Mouse (Mus musculus): ENCODE measurements at regions not wholly inside any gene's neighbourhood (a gene's known extent, or its start where the extent isn't known, plus 50 kb on each side); places are given as distances from the start of the nearest gene placed in this dataset.

DNA sequence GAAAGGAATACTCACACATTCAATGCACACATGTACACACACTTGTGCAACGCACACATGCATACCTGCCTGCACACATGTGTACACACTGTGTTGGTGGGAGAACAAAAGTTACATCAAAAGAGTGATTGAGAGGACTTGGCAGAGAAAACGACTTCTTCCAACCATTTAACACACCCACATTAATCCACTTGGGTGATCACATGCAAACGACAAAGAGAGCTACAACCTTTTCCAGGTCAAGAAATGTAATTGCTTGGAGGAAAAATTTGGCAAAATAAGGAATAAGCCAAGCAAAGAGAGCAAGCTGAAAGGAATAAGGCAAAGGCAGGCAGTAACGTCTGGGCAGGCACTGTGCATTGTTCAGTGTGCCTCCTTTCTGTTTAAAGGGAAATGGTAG is 67.3 kb downstream of the C1d start:
- DNase-seq: no peak

DNA sequence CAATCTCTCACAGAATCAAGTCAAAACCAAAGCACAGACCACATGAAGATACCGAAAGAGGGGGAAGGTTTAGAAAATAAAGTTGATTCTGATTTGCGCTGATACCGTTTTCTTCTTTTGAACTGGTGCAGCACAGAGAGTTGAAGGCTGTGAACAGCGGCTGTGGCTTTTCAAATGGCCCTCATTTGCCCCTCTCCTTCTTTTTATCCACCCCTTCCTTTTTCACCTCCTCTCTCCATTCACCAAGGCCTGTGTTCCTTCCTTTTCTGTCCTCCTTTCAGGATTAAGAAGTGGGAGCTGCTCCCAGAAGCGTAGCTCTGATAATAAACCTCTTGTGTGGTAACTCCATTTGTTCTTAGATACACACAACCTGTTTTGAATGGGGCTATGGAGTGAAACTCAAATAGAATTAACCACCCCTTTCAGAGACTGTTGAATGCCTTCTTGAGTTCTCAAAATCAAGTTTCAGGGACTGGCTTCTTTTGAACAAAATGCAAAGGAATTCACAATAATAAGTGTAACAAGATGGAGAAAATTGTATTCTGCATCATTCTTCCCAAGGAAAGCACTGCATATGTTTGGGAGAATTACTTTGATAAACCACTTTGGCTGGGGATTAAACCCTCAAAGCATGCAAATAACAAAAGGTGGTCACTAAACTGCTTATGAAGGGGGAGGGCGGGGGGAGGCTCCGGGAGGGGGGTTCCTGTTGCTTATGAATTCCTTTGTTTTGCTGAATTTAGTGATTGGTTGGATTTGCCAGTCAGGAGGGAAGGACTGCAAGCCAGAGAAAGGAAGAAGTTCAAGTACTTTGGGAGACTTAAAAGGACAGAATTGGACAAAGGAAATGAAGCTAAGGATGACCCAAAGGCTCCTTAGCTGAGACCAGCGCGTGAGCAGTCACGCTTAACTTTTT is 68.6 kb downstream of the C1d start:
- no peak for DNase-seq

DNA sequence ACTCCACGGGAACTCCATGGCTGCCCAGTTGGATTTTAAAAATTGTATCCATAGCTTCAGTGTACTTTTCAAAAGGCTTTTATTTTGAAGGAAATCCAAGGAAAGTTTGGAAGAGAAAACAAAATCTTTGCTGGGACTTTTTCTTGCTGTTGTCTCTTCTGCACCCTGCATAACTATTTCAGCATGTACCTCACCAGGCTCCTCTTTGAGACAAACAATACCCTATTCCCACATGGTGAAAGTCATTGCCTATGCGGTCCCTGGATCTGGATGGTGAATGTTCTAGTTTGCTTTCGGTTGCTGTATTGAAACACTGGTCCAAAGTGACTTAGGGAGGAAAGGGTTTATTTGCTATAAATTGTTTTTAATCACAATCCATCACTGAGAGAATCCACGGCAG is 69.3 kb downstream of the C1d start:
- no peak for DNase-seq

DNA sequence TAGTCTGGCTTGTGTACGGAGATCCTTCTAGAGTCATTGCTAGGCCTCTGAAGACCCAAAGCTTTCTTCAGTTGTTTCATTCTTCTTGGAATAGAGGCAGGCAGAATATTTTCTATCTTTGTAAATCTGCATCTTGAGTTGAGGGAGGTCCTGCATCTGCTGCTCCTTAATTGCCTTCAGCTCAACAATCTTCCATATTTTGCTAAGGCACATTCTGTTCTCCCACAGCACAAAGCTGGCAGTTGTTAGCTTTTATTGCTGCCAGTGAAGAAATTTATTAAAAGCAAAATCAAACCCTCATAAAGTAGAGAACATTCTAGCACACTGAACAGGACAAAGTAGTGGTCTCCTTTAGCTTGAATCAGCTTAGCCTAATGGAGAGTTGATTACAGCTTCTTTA is 94.1 kb downstream of the C1d start:
- no peak for DNase-seq

DNA sequence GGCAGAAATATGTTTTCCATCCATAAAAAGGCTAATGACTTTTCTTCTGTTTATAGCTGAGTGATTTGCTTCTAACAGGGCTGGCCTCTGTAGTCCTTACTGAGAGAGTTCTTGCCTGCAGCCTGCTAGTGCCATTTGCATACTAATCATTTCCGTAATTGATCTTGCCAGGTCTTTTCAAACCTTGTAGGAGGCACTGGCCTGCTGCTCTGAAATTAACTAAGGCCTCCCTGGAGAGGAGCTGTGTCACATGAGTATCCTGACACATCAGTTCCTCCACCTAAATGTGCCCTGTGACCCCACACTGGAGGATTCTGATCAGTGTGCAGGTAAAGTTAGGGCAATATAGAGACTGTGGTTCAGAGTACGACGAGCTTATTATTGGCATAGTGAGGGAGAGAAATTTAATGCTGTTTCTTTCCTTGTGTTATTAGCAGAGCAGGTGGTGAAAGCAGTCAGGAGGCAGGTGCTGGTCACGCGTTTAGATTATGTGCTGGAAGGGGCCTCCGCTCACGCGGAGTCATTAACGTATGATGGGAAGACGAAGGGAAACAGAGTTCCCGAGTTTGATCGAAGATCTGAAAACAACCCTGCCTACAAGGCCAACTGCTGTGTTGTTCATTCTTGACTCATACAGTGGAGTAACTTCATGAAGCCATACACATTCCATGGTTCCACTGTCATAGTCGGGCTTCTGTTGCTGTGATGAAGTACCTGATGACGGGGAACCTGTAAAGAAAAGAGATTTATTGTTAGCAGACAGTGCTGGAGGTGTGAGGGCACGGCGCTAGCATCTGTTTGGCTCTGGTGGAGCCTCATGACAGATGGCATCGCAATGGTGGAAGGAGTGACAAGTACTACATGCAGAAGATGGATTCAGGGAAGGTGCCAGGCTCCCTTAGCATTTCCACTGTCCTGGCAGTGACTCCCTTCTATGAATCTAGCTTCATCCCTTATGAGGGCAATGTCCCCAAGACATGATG is 95.1 kb downstream of the C1d start:
- DNase-seq: no peak

DNA sequence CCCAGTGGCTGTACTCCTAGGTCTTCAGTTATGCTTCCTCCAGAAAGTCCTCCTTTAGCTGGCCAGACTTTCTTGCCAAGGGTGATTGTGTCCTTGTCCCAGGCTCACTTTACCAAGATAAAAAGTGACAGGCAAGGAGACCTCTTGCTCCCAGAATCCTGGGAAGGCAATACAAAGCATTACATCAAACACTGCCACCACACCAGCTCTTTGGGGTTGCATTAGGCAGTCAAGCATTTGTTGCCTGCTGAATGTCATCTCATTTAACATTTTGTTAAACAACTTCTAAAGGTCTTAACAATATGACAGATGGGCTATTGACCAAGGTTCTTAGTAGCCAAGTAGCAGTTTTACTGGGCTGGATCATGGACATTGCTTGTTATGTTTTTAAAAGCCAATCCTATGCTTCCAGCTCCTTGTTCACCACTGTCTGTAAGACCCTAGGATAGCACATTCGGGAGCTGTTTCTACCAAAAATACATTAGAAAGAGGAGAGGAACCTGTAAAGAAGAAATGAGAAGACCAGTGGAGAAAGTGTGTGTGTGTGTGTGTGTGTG is 102.4 kb downstream of the C1d start:
- no peak for DNase-seq

DNA sequence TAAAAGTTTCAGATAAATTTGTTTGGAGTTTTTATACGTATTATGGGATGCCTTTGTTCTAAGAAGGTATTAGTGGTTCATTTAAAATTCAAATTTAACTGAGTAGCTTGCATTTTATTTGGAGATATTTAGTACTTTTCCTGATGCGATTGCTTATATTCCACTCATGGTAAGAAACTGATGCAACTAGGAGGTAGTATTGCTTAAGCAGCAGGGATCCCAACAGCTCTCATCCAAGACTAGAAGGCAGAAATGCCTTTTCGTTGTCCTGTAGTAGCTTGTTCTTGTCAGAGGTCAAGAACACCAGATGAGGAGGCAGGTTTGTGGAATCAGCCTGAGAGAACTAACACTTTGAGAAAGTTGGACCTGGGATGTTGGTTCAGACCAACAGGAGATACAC is 120.5 kb downstream of the C1d start:
- DNase-seq: no peak

DNA sequence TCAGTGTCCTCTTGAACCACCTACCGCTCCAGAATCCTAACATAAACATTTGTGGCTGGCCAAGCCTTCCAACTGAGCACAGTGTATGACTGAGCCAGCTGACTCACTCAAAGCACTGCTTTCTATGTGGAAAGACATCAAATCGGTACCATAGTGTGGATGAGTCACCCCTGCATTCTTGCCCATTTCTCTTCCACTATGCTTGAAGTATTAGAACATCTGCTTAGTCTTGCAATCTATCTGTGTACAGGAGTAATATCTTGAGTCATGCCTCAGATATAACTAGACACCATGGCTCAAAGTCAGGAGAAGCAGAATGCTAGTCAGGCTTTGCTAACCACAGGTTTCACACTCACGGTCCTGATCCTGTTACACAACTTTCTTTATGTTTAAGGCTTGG is 129.4 kb downstream of the C1d start:
- no peak for DNase-seq

DNA sequence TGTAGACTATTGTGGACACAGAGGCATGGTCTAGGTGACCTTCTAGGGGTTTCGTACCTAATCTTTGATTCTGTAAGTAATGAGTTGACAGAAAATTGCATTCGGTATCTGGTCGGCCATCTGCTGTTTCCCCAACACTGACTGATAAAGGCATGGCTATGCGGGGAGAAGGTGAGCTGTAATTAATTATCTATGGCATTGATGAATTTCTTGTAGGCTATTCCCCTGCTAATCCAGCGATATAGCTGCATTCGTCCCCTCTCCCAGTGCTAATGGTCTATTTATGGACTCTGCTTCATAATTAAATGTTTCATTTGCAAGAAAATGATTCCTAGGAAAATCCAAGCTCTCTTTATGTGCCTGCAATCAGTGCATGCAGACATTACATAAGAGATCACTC is 136.5 kb downstream of the C1d start:
- DNase-seq: no peak

DNA sequence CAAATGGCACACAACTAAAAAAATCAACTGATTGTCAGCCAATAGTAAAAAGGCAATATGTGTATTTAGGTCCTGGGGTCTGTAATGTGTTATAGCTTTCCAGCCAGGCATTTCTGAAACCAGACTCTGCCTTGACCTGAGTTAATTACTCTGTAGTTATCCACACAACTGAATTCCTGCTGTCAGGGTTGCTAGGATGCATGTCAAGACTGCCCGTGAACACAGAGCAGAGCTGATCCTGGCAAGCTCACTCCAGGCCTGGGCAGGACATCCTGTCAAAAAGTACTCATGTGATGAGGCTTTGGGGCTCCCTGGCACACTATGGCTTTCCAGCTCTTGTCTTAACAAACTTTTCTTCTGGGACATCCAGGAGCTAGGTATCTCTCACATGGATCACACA is 157.2 kb downstream of the C1d start:
- no peak for DNase-seq

DNA sequence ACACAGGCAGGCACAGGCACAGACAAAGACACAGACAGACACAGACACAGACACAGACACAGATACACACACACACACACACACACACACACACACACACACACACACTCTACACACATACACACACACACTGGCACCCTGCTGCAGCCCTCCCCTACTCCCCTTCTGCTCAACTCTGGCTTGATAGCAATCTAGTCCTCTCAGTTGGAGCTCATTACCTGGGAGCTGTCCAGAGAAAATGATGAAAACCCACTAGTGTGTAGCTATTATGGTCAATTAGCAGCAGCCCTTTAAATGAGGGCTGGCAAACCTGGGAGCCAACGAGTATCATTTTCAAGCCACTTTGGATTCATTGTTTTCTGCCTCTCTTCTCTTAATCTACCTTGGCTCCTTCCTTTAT is 157.8 kb downstream of the C1d start:
- DNase-seq: no peak

DNA sequence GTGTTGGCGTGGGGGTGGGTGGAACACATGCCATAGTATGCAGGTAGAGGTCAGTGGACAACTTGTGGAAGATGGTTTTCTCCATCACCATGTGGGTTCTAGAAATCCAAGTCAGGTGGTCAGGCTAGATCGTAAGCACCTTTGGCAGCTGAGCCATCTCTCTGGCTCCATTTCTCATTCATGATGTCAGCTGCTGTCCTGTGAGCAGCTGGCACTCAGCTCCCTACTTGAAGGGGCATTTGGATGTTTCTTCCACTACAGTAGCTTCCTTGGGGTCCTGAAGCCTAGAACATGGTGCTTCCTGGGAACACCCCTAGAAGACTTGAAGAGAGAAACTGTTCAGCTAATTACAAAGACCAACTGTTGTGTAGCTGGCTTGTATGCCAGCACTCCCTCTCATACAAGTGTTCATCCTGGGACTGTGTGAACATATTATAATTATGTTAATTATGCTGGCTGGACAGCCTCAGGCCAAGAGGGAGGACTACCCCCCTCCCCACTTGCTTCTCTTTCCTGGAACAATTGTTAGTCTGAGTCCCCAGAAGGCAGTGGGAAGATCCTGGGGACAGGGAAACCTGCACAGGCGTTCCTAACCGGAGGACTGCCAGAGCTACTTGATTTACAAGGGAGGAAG is 160.4 kb downstream of the C1d start:
- DNase-seq: no peak

DNA sequence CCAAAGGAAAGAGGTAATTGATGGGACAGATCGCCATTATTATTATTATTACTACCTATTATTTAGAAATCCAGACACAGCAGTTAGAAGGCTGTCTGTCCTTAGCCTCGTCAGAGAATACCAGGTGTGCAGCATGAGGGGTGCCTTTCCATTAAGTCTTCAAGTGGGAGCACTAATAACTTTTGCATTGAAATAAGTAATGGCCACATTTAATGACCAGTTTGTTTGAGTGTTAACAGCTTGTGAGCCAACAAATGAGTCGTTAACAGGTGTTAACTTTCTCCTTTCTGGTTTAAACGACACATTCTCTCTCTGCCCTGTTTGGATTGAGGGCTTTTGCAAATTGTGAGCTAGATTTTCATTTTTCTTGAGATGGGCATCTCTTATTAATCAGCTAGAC is 184.8 kb downstream of the C1d start:
- no peak for DNase-seq

DNA sequence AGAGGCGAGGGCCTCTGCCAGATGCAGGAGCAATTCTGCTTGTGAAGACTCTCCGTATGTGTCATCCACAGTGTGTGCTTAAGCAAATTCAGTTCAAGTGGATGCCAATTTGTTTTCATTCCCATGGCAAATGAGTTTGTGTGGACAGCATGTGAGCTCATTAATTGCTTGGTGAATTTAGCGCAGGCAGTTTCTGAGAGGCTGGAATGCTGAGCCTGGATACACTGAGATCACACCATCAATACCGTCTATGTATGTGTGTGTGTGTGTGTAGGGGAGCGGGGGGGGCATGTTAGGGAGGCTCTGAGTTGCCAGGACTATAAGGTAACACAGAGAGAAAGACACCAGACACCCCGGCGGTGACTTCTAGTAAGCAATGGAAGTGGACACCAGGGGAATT is 191.9 kb downstream of the C1d start:
- no peak for DNase-seq

DNA sequence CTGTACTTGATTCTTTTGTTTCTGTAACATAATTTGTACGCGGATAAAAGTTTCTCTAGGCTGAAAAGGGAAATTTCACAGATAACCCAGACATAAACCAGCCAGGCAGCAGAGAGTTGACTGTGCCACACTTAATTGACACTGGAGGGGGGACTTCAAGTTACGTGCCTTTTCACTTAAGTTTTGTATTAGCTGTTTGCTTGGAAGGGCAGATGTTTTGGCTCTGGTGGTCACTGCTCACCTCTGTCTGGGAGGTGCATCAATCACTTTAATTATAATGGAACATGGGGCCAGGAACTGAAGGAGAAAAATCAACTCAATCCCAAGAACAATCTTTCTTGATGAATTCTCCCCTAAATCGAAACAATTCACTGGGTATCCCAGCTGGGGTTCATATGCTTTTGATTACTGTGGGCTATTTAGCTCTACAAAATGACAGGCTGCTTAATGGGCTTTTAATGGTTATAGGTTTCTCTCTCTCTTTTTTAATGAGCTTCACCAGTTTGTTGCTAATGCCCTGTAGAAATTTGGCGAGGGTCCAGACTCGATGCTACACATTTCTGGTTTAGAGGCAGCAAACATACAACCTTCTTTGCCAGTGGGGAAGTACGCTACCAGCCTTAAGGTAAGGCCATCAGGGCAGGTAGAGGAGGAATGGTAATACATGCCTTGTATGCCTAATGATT is 193.1 kb downstream of the C1d start:
- no peak for DNase-seq

DNA sequence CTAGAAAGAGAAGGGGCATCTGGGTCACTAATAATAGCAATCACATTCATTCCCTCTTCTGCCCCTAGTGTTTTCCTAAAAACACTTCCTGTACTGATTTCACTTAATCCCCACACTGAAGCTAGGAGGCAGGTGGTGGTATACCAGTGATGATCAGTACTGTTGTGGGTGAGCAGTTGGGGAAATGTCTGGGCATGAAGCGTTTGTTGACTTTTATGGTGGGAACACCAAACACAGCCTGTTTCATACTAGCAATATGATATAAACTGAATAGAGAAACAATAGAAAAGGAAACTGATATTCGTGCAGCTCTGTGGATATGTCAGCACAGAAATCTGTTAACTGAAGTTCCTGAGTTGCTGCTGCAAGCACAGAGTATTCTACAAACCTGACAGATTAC is 194.1 kb downstream of the C1d start:
- no peak for DNase-seq

DNA sequence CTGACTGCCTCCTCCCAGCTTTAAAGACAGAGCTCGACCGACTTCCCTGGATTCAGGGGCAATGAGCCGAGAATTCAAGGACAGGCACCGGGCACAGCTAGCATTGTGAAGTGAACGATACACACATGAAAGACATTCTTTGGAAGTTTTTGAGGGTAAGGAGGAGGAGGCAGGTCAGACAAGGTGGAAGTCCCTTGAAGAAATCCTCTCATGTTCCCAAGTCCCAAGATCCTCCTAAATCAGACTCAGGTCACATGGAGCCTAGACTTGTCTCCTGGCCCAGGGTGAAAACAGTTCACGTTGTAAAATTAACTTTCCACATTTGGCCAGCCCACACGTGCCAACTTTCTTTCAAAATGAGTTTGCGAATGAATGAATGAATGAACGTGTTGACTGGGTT is 196.2 kb downstream of the C1d start:
- DNase-seq: no peak

DNA sequence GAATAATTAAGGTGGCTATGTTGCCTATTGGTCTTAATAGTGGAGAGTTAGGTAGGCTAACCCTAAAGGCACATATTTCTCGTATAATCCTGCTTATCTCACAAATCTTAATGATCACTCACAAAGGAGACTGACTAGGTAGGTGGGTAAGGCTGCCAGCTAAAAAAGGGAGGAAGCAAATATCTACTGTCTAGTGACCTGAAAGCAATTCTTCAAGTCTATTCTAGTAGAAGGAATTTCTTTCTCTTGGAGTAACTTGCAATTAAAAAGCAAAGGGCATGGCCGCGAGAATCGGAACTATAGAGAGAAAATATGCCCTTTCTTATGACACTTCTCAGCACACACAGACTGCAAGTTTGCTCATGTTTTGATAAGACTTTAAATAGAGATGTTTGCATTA is 201.6 kb downstream of the C1d start:
- no peak for DNase-seq

DNA sequence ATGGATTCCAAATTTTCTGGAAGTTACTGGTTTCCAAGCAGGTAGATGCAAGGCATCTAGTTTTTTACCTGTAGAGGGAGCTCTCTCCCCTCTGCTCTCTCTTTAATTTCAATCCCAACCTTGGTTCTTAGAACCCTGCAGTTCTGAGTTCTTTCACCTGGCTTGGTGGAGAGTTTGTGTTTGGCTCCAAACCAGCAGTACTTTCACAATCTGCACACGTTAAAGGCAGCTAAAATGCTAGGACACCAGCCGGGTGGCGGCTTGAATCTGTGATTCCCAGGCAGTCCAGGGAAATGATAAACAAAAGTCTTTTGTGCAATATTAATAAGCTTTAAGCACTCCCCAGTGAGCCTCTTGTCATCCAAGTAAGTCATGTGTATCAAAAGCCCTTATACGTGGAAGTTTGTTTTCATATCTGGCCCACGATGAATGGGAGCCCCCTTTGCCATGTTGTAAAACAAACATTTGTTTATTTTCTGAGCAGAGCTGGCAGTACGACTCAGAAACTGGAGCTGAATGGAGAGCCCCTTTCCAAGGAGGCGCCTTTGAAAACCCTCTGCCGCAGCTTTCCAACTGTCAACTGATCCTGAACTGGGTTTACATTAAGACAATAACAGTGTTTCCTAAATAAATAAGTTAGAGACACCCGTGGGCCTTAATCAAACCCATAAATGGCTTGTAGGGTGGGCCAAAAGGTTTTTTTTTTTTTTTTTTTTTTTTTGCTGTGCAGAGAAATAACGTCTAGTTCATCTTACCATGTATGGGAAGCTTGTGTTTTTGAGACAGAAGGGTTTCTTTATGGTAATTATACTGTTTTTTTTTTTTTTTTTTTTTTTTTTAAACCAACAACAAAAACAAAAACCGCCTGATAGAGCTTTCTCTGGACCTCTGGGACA is 202.9 kb downstream of the C1d start:
- DNase-seq: peak; percentile 33

DNA sequence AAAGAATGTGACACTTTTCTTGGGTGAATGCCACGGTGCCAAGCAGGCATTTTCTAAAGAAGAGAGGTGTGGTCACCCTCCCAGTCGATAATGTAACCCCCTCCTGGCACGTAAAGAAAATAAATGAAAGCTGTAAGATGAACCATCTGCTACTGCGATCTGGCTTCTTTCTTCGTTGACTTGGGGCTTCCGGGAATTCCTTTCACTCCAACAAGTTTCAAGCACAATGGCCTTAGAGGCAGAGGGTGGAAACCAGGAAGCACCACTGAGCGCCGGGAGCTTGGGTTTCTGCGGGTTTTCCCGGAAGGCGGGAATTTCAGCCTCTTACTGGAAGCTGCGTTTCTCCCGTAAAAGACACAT is 203.5 kb downstream of the C1d start:
- DNase-seq: peak; percentile 41

DNA sequence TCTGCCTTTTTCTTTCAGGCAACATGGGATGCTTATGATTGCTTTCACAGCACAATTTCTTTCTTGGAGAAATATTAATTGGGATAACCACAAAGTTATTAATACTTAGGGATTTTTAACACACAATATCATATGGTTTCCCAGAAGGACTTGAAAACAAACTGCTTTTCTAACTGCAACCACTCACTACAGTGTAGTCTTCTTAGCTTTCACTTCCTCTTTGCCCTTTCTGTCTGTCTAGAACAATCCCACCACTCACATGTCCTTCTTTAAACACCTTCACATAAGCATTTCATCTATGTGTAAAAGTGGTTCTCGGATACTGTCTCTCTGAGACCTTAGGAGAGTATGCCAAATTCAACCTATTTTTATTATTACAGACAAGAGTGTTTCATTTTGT is 204.3 kb downstream of the C1d start:
- DNase-seq: no peak

DNA sequence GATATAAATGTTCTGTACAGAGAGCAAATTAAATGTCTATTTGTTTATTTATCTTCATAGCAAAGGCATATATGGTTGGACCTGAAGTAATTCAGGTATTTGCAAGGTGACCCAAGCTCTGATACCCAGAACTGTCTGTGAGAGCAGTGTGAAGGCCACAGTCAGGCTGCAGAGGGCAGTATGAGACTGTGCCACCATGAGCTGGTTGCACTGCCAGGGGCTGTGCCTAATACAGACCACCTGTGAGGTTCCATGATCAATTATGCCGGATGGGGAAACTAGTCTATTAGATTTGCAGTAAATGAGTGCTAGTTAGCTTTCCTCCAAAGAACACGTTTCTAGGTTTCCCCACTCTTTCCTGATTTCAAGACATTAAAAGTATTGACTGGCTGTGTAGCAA is 207.5 kb downstream of the C1d start:
- no peak for DNase-seq
